Mouse (Mus musculus): ENCODE measurements around the gene Gpc5. TPM values are rescaled to one million over a fixed set of nuclear protein-coding genes. Genes with fewer than 3 reads are reported as not detected.
A peak's percentile ranks its signal among the peaks of the same experiment; 100 is the strongest.

The Gpc5 gene
- polyA plus RNA-seq, 1 experiment from 2014 or later: 2.5 TPM

DNA sequence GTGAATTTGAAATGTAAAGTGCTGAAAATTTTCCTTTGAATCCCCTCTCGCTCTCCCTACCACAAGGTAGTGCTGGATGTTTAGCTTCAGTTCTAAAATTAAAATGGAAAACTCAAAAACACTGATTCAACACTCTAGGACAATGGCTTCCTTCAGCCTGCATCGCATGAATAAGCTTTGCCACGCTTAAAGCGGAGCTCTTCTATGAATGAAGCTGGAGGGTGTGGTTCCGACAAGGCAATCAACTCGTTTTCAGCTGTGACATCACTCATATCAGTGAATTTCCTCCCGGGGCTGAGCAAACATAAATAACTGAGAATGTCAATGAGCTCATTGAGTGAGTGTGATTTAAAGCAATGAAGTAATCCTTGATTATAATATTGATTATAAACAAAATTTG, 1461.3 kb downstream of the Gpc5 start:
- H3K4me2 ChIP-seq (ENCODE audit: low read depth, severe bottlenecking): no peak overlapping the region
- 80% methylated on average over 7 of the region's 7 CpGs for WGBS
- DNase-seq (ENCODE audit: low spot score): no peak

DNA sequence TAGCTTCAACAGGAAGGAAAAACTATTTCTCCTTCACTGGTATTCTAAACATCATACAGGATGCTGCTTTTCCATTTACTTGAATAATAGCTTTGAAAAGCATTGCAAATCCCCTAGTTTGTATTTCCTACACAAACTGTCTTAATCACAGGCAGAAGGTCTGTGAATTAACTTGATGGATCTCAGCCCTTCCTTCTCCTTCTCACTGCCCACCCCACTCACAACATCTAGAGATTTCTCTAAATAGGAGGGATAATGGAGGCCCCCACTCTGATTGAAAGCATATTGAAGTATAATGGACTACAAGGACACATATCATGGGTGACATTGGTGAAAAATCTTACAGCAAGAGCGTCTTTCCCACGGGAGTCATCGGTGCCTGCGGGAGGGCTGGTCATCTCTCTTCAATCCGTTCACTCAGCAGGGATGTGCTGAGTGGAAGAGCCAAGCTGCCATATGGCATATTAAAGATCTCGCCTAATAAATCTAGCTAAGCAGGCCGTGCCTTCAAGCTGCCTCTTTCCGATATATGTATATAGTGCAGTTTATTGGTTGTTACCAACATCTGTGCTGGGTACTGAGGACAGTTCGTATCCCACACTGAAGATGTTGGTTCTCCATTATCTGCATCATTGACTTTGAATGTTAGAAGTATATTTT, 1466.3 kb downstream of the Gpc5 start:
- WGBS: 62% methylated on average over 9 of the region's 9 CpGs

More for the DNA sequence above, 1461.3 kb downstream of the Gpc5 start:
- H3K36me3 ChIP-seq (ENCODE audit: control insufficient read depth, insufficient read depth, low read length): no peaks in the 10 kb centered on the region
- H3K27me3 ChIP-seq (ENCODE audit: control insufficient read depth, insufficient read depth, low read length): no peaks in the 10 kb centered on the region
- ATAC-seq (ENCODE audit: insufficient number of reproducible peaks, low FRiP score, low TSS enrichment, low read depth): no peak
- no peak overlapping the region for H3K9ac ChIP-seq (ENCODE audit: low read length)
- no peak overlapping the region for H3K27ac ChIP-seq (replicated peaks; ENCODE audit: low read depth, low read length)
- H3K4me1 ChIP-seq (ENCODE audit: control insufficient read depth, insufficient read depth, low read length): no peaks in the 10 kb centered on the region
- no peak overlapping the region for H3K4me3 ChIP-seq (ENCODE audit: low read depth, low read length)
- H3K9me3 ChIP-seq (ENCODE audit: control insufficient read depth, low read length): no peaks in the 10 kb centered on the region

DNA sequence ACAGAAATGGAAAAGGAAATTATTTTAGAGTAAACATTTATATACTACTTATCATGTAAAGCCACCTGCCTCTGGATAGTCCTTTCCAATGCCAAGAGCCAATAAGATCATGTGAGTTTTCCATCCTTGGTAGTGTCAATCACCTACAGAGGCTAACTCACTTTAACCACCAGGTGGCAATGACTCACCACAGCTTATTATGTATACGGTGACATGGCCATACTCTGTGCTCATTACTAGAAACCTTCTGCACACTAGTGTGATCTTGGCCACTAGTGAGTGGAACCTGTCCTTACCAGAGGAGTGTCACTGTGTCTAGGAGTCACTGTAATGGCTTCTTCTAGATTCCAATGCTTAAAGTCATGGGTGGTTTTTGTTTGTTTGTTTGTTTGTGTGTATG, 1468.0 kb downstream of the Gpc5 start:
- H3K4me3 ChIP-seq (ENCODE audit: low read depth, low read length): no peak overlapping the region
- H3K4me1 ChIP-seq (ENCODE audit: control insufficient read depth, insufficient read depth, low read length): no peaks in the 10 kb centered on the region
- no peaks in the 10 kb centered on the region for H3K36me3 ChIP-seq (ENCODE audit: control insufficient read depth, insufficient read depth, low read length)
- H3K27me3 ChIP-seq (ENCODE audit: control insufficient read depth, insufficient read depth, low read length): no peaks in the 10 kb centered on the region
- H3K9me3 ChIP-seq (ENCODE audit: control insufficient read depth, low read length): no peaks in the 10 kb centered on the region
- H3K9ac ChIP-seq (ENCODE audit: low read length): no peak overlapping the region
- 32% methylated on average over 1 of the region's 1 CpGs for WGBS
- peak; percentile 31; the same call in 1 of the 2 replicates for ATAC-seq (ENCODE audit: insufficient number of reproducible peaks, low FRiP score, low TSS enrichment, low read depth)
- peak; percentile 36 for DNase-seq (ENCODE audit: low spot score)
- H3K4me2 ChIP-seq (ENCODE audit: low read depth, severe bottlenecking): no peak overlapping the region
- H3K27ac ChIP-seq (replicated peaks; ENCODE audit: low read depth, low read length): no peak overlapping the region

More for the DNA sequence above, 1466.3 kb downstream of the Gpc5 start:
- H3K9me3 ChIP-seq (ENCODE audit: control insufficient read depth, low read length): no peaks in the 10 kb centered on the region
- no peak overlapping the region for H3K4me3 ChIP-seq (ENCODE audit: low read depth, low read length)
- ATAC-seq (ENCODE audit: insufficient number of reproducible peaks, low FRiP score, low TSS enrichment, low read depth): no peak
- H3K27me3 ChIP-seq (ENCODE audit: control insufficient read depth, insufficient read depth, low read length): no peaks in the 10 kb centered on the region
- no peaks in the 10 kb centered on the region for H3K4me1 ChIP-seq (ENCODE audit: control insufficient read depth, insufficient read depth, low read length)
- H3K27ac ChIP-seq (replicated peaks; ENCODE audit: low read depth, low read length): no peak overlapping the region
- DNase-seq (ENCODE audit: low spot score): no peak
- no peaks in the 10 kb centered on the region for H3K36me3 ChIP-seq (ENCODE audit: control insufficient read depth, insufficient read depth, low read length)
- no peak overlapping the region for H3K4me2 ChIP-seq (ENCODE audit: low read depth, severe bottlenecking)
- H3K9ac ChIP-seq (ENCODE audit: low read length): no peak overlapping the region

MicroRNA genes within 50 kb of the gene (microRNA counts, 519-probe panel; counts per million panel counts)
- microRNA mmu-miR-18a (4,798 counts per million, percentile 79 among the panel's probes with 10 or more counts), microRNA mmu-miR-19a (7,082 counts per million, percentile 99 among the panel's probes with 10 or more counts), microRNA mmu-miR-19b (6,123 counts per million, percentile 95 among the panel's probes with 10 or more counts), microRNA mmu-miR-20a+mmu-miR-20b (7,534 counts per million, percentile 99 among the panel's probes with 10 or more counts), microRNA mmu-miR-92a (2,015 counts per million, percentile 15 among the panel's probes with 10 or more counts)

Small RNA genes within 50 kb of the gene (microRNA-seq; reads per million reads assigned to microRNA genes)
- 76,606 reads per million, percentile 99 among the genes with 10 or more reads in this experiment for gene Mir17
- gene Mir18: 14,149 reads per million, percentile 96 among the genes with 10 or more reads in this experiment
- gene Mir19a: 139 reads per million, percentile 53 among the genes with 10 or more reads in this experiment
- 46.7 reads per million, percentile 40 among the genes with 10 or more reads in this experiment for gene Mir19b-1
- gene Mir20a: 27,127 reads per million, percentile 98 among the genes with 10 or more reads in this experiment
- 6,631 reads per million, percentile 92 among the genes with 10 or more reads in this experiment for gene Mir92-1
